Mouse (Mus musculus): Measurements from ENCODE around the gene Fam183b.

GRCm38 (mm10) chr11:58849731-58850130 lies 48.0 kb upstream of the Fam183b start:
- TF ChIP-seq POLR2A (IDR thresholded peaks at IDR 0.05; ENCODE audit: insufficient read depth, low read depth, low read length) (no peak), CTCF (IDR thresholded peaks at IDR 0.05; ENCODE audit: insufficient read depth, low read depth, low read length) (no peak)

Measured in olfactory bulb, adult 2 months (tissue).